9 mouse cellular contexts compared by ENCODE assay signal in genomic region chr7:131542115-131542871, GRCm38 (mm10). TPM values are rescaled to one million over a fixed set of nuclear protein-coding genes. Genes with fewer than 3 reads are reported as not detected.
DNase-seq lines count a peak whose midpoint lies in the region; ATAC-seq lines count a peak whose summit lies in the region.
"Had no signal": no experiment of that assay in that cellular context is flagged by ENCODE, and none has a peak within 500 bp of the region (broad histone marks: within the 10 kb centered on the region; RNA-seq: fewer than 3 reads in every experiment).

Hmx3 (plus strand) TSS chr7:131542867.

- H3K4me2 ChIP-seq in heart, embryonic 11.5 days = peak within 1 kb of the TSS; percentile 75
- H3K4me2 ChIP-seq in hindbrain, embryonic 14.5 days (replicated peaks) = peak within 1 kb of the TSS; percentile 49

- 0% methylated on average over 50 of the region's 65 CpGs for WGBS in heart, embryonic 11.5 days (ENCODE audit: insufficient replicate concordance)
- under 1% methylated on average over 57 of the region's 65 CpGs for WGBS in hindbrain, embryonic 14.5 days
- under 1% methylated on average over 65 of the region's 65 CpGs for WGBS in midbrain, embryonic 10.5 days

- no peaks in the 10 kb centered on the region for H3K36me3 ChIP-seq in heart, embryonic 11.5 days (ENCODE audit: control insufficient read depth, insufficient read depth, low read length)
- H3K36me3 ChIP-seq in hindbrain, embryonic 14.5 days (replicated peaks; ENCODE audit: control insufficient read depth, insufficient read depth) = no peaks in the 10 kb centered on the region
- H3K36me3 ChIP-seq in midbrain, embryonic 10.5 days = no peaks in the 10 kb centered on the region

- H3K9me3 ChIP-seq in heart, embryonic 11.5 days (replicated peaks; ENCODE audit: control insufficient read depth, low read length) = no peaks in the 10 kb centered on the region
- no peaks in the 10 kb centered on the region for H3K9me3 ChIP-seq in hindbrain, embryonic 14.5 days (ENCODE audit: control insufficient read depth, low read length)
- no peaks in the 10 kb centered on the region for H3K9me3 ChIP-seq in midbrain, embryonic 10.5 days (replicated peaks)

- H3K27me3 ChIP-seq in heart, embryonic 11.5 days (ENCODE audit: control insufficient read depth, insufficient read depth, low read length) = peaks cover 92% of the 10 kb centered on the region
- H3K27me3 ChIP-seq in hindbrain, embryonic 14.5 days (ENCODE audit: control insufficient read depth, insufficient read depth, low read length) = peaks cover 95% of the 10 kb centered on the region
- H3K27me3 ChIP-seq in midbrain, embryonic 10.5 days (ENCODE audit: low read depth, poor library complexity, severe bottlenecking) = peaks cover 100% of the 10 kb centered on the region

- intact Hi-C loops in heart, postnatal 14 days (cut with DNase I) = loop anchor here (5.0 to 10.0 kb wide), 3 partner anchors 130 to 1013 kb away; partner anchors contain the start of genes Acadsb and Ikzf5

- no peak within 1 kb of the TSS for H3K27ac ChIP-seq in heart, embryonic 11.5 days (ENCODE audit: low read depth, low read length)
- peak within 1 kb of the TSS; percentile 54 for H3K27ac ChIP-seq in hindbrain, embryonic 14.5 days
- peak within 1 kb of the TSS; percentile 76 for H3K27ac ChIP-seq in midbrain, embryonic 10.5 days (replicated peaks)

- peaks cover 20% of the 10 kb centered on the region for H3K4me1 ChIP-seq in heart, embryonic 11.5 days (ENCODE audit: control insufficient read depth, insufficient read depth, low read length)
- peaks cover 9% of the 10 kb centered on the region for H3K4me1 ChIP-seq in hindbrain, embryonic 14.5 days (replicated peaks; ENCODE audit: control insufficient read depth, insufficient read depth, low read length)
- H3K4me1 ChIP-seq in midbrain, embryonic 10.5 days = peaks cover 42% of the 10 kb centered on the region

- no peak for DNase-seq in heart, postnatal 14 days
- peak; percentile 75 for DNase-seq in embryo, embryonic 10.5 days (ENCODE audit: low spot score)
- DNase-seq in hindbrain, embryonic 14.5 days (ENCODE audit: low spot score) = peak; percentile 36
- peak; percentile 80 for DNase-seq in midbrain, embryonic 10.5 days (ENCODE audit: low spot score)
- DNase-seq in thymus, postnatal 4 days = no peak
- DNase-seq in layer of hippocampus, adult 8-10 months (ENCODE audit: low spot score in 2 of 2) = no peak
- DNase-seq in spleen, postnatal 36 days (ENCODE audit: low spot score in 2 of 2) = no peak

- H3K4me3 ChIP-seq in heart, embryonic 11.5 days (ENCODE audit: low read depth, low read length) = peak within 1 kb of the TSS; percentile 44
- H3K4me3 ChIP-seq in hindbrain, embryonic 14.5 days (replicated peaks; ENCODE audit: low read length) = peak within 1 kb of the TSS; percentile 25
- H3K4me3 ChIP-seq in midbrain, embryonic 10.5 days = peak within 1 kb of the TSS; percentile 63

- no peak within 1 kb of the TSS for H3K9ac ChIP-seq in heart, embryonic 11.5 days (ENCODE audit: low read depth, low read length)
- peak within 1 kb of the TSS; percentile 31; the same call in 1 of the 2 replicates for H3K9ac ChIP-seq in hindbrain, embryonic 14.5 days

- 0 out of 2 replicates have a peak, but pooled peaks have one; percentile 40 for ATAC-seq in heart, embryonic 11.5 days (replicated peaks; ENCODE audit: insufficient number of reproducible peaks, low FRiP score, low TSS enrichment)
- no peak for ATAC-seq in hindbrain, embryonic 14.5 days (ENCODE audit: low FRiP score)

RNA-seq across cellular contexts. Expression of gene Hmx3, which starts in this region (rescaled TPM):
- polyA plus RNA-seq in heart, embryonic 11.5 days (2014; fragmentation: Nextera tagmentation; extraction: Ambion mirVana) = not detected in 2 replicates
- total RNA-seq in heart, postnatal 14 days (2021) = not detected
- polyA plus RNA-seq in hindbrain, embryonic 14.5 days (2014; fragmentation: Nextera tagmentation; extraction: Ambion mirVana) = 1.5 and 1.8 TPM in 2 replicates
- polyA plus RNA-seq in midbrain, embryonic 10.5 days (2016; fragmentation: Nextera tagmentation; extraction: Ambion mirVana) = not detected in 2 replicates
- not detected for total RNA-seq in layer of hippocampus, adult 8-10 months (2022)
- total RNA-seq: heart, postnatal 36 days had no signal

Comparison
In these comparisons a context has a peak if more than half of its experiments do, and no peak if none do; other contexts are left out.
1. Peak in ATAC-seq, H3K4me3 ChIP-seq and H3K4me2 ChIP-seq in heart, embryonic 11.5 days; RNA of the gene not detected or under 1 TPM.
2. Peak in DNase-seq, H3K4me3 ChIP-seq and H3K27ac ChIP-seq in midbrain, embryonic 10.5 days; RNA of the gene not detected or under 1 TPM.
3. DNase-seq: peak in embryo, embryonic 10.5 days (single experiment) and hindbrain, embryonic 14.5 days (single experiment); none in heart, postnatal 14 days (0 of 2), thymus, postnatal 4 days (single experiment), layer of hippocampus, adult 8-10 months (0 of 2) and spleen, postnatal 36 days (0 of 2).
4. Peak in every context shown above with its lines, with median percentiles within 50 percentile points of each other: H3K4me3 ChIP-seq.